Mouse (Mus musculus) myocyte (in vitro differentiated cells): ENCODE results near the gene Nppc.

ENCODE experiments used
- CEBPB ChIP-seq: IDR thresholded peaks from 2 replicates; pipeline ENCODE4 v1.6.1; 2011; ENCODE audit warnings: mild to moderate bottlenecking, moderate library complexity; ENCODE audit not compliant: poor library complexity, insufficient read depth, severe bottlenecking
- E2F4 ChIP-seq: IDR thresholded peaks from one replicate; pipeline ENCODE4 v1.6.1; 2011; ENCODE audit warnings: mild to moderate bottlenecking, control low read depth, moderate library complexity; ENCODE audit not compliant: insufficient read depth
- MAX ChIP-seq: IDR thresholded peaks from one replicate; pipeline ENCODE4 v1.6.1; 2011; ENCODE audit warnings: low read depth, mild to moderate bottlenecking, control low read depth
- MYOD1 ChIP-seq, 3 experiments: IDR thresholded peaks; one replicate each; pipeline ENCODE4 v1.6.1; 2011; ENCODE audit warnings: control low read depth in 2 of 3, low read depth in 2 of 3, mild to moderate bottlenecking in 2 of 3, moderate library complexity in 1 of 3; ENCODE audit not compliant: insufficient read length in 2 of 3, control insufficient read depth in 1 of 3
- POLR2A ChIP-seq: IDR thresholded peaks from one replicate; pipeline ENCODE4 v1.6.1; 2011; ENCODE audit warnings: low read depth, mild to moderate bottlenecking, control low read depth, moderate library complexity; ENCODE audit not compliant: insufficient read length
- POLR2AphosphoS2 ChIP-seq: IDR thresholded peaks from one replicate; pipeline ENCODE4 v1.6.1; 2011; ENCODE audit warnings: low read depth, control low read depth; ENCODE audit not compliant: insufficient read length
- SRF ChIP-seq: IDR thresholded peaks from one replicate; pipeline ENCODE4 v1.6.1; 2011; ENCODE audit warnings: low read depth; ENCODE audit not compliant: control insufficient read depth, insufficient read length
- USF1 ChIP-seq: IDR thresholded peaks from one replicate; pipeline ENCODE4 v1.6.1; 2011; ENCODE audit warnings: low read depth, mild to moderate bottlenecking, control low read depth, moderate library complexity

DNA sequence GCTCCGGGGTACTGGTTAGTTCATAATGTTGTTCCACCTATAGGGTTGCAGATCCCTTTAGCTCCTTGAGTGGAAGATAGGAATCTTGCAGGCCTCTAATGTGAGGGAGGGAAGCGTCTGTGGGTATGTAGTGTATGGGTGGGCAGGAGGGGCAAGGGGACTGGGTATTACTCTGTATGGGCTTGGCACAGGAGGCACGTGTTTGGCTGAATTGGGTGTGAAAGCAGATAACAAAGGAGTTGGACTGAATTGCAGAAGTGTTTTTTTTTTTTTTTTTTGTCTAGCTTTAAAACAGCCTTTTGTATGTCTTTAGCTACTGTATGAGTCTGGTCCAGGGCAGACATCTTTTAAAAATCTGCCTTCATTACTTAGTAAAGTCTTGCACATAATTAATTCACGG lies 39.2 kb upstream of the Nppc start:
- TF ChIP-seq E2F4 (no peak), USF1 (no peak), MAX (no peak), POLR2A (no peak), CEBPB (no peak), POLR2AphosphoS2 (no peak), MYOD1 (IDR thresholded peaks at IDR 0.05; ENCODE audit: control insufficient read depth in 1 of 3, insufficient read length in 2 of 3, low read depth in 2 of 3) (no peak), SRF (no peak)
